22 mouse cellular contexts compared by ENCODE assay signal in the genomic region with DNA sequence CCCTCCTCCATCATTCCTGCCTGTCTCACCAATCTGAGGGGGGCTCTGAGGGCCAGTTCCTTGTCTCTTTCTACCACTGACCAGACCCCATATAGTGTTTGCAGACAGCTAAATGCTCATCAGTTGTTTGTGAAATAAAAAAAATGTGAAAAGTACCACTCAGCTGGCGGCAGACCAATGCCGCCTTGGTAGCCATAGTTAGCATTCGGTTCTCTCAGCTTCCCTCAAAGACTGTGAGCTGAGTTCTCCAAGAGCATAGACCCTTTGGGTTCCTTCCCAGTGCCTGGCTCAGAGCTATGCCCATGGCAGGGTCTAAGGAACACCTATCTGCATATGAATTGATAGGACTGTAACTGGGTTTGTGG. TPM values are rescaled to one million over a fixed set of nuclear protein-coding genes. Genes with fewer than 3 reads are reported as not detected.
"Had no signal": no experiment of that assay in that cellular context is flagged by ENCODE, and none has a peak within 500 bp of the region (broad histone marks: within the 10 kb centered on the region; RNA-seq: fewer than 3 reads in every experiment).

No protein-coding gene starts in this region.

- DNase-seq: kidney, adult 2 months; kidney, postnatal 25 days; lung, embryonic 14.5 days; lung, postnatal 10 days; lung, postnatal 4 days; midbrain, embryonic 14.5 days; thymus, postnatal 36 days had no signal

- H3K27ac ChIP-seq: limb, embryonic 15.5 days; liver, embryonic 12.5 days; midbrain, embryonic 10.5 days; neural tube, embryonic 15.5 days; stomach, embryonic 15.5 days had no signal

- H3K9me3 ChIP-seq: limb, embryonic 15.5 days; liver, embryonic 12.5 days; midbrain, embryonic 10.5 days; neural tube, embryonic 15.5 days; stomach, embryonic 15.5 days had no signal

- H3K4me3 ChIP-seq: limb, embryonic 15.5 days; liver, embryonic 12.5 days; midbrain, embryonic 10.5 days; myocyte; neural tube, embryonic 15.5 days; stomach, embryonic 15.5 days had no signal

- H3K36me3 ChIP-seq: limb, embryonic 15.5 days; liver, embryonic 12.5 days; stomach, embryonic 15.5 days had no signal

- ATAC-seq: intestine, embryonic 16.5 days; liver, embryonic 12.5 days had no signal

RNA-seq across cellular contexts. Expression of a gene that starts 5.1 kb away (rescaled TPM):
- total RNA-seq: megakaryocyte, adult 5-6 weeks had no signal
- polyA plus RNA-seq: kidney, embryonic 16.5 days; limb, embryonic 11.5 days; limb, embryonic 15.5 days; liver, embryonic 12.5 days; liver, embryonic 16.5 days; lung, embryonic 14.5 days; thymus, postnatal 0 days had no signal

RNA-seq across cellular contexts. Expression of a gene that starts 8.1 kb away (rescaled TPM):
- total RNA-seq: left cerebral cortex, adult 8-10 months; megakaryocyte, adult 5-6 weeks had no signal
- polyA plus RNA-seq: intestine, embryonic 16.5 days; kidney, adult 2 months; kidney, embryonic 16.5 days; limb, embryonic 11.5 days; limb, embryonic 15.5 days; liver, embryonic 12.5 days; liver, embryonic 16.5 days; lung, embryonic 14.5 days; midbrain, embryonic 14.5 days; myocyte; neural tube, embryonic 11.5 days; stomach, embryonic 15.5 days had no signal

RNA-seq across cellular contexts. Expression of a gene that starts 41.0 kb away (rescaled TPM):
- total RNA-seq: layer of hippocampus, postnatal 10 days; left cerebral cortex, adult 8-10 months; megakaryocyte, adult 5-6 weeks had no signal
- polyA plus RNA-seq: intestine, embryonic 16.5 days; kidney, embryonic 16.5 days; neural tube, embryonic 11.5 days; neural tube, embryonic 15.5 days; stomach, embryonic 15.5 days; thymus, postnatal 0 days had no signal
